Mouse (Mus musculus) T-cell, adult 66 days (primary cell): ENCODE data around the gene Krt75. TPM values are rescaled to one million over a fixed set of nuclear protein-coding genes. Genes with fewer than 3 reads are reported as not detected.

ENCODE experiments used
- total RNA-seq, 2 experiments: library from RNA; stranded (reverse); gene quantifications; 3 replicates in 1 of 2; 4 replicates in 1 of 2; pipeline ENCODE4 v1.2.4; 2023

Gene Krt75
- not detected for total RNA-seq

DNA sequence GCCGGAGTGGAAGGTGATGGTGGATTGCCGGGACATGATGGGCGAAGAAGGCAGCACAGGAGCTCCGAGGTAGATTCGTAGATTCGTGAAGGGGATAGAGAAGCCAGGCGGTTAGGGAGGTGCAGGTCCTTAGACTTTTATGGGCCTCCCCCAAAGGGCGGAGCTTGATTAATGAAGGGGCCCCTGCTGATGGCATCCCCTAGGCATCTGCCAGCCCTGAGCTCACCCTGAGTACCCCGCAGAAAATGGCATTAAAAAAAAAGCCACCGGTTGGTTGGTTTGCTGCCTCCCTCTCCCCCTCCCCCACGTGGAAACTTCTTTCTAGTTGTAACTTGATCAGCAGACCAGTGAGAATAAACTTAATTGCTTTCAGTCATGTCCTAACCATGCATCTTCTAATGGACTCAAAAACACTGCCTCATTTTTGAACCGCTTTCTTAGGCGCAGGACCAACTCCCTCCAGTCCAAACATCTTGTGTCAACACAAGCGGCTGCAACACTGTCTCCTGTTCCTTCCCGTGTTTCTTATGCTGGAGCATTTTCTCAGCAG, at the start of gene Krt75:
TSS of gene Krt75 (minus strand) at position 109 of the 550 bp plus-strand sequence.

DNA sequence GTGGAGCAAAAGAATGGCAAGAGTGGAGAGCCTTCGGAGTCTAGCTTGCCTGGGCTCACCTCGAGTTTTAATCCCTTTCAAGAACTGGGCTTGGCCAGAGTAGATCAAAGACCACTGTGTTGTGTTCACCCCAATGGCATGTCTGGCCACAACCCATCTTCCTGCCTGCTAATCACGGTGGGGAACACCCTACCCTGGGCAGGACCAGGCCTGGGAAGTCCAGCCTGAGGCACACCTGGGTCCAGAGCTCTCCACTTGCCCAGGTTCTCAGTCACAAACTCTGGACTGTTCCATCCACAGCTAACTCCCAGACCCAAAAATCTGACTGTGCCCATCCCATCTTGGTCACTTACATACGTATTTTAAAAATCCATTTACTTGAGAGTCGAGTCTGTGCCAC, 10.9 kb downstream of the Krt75 start, which contains the start of gene Krt90:
TSS of gene Krt90 (minus strand) at position 101 of the 400 bp plus-strand sequence.

DNA sequence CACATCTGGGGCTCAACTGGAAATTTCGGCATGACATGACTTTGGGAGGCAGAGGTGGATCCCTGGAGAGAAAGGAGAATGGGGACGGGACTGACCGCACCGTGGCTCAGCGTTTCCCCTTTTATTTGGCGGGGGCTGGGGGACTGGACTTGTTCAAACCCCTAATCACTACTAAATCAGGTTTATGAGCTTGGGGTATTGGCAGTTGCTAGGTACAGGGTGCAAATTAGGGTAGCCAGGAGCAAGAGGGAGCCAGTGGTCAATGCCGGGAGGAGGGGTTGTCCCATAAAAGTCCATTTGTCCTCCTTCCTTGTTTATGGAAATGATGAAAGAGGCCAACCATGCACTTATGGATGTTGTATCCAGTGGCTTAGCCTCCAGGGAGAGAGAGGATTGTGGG, 23.1 kb downstream of the Krt75 start, which contains the start of gene Krt82:
TSS of gene Krt82 (minus strand) at position 101 of the 400 bp plus-strand sequence.

DNA sequence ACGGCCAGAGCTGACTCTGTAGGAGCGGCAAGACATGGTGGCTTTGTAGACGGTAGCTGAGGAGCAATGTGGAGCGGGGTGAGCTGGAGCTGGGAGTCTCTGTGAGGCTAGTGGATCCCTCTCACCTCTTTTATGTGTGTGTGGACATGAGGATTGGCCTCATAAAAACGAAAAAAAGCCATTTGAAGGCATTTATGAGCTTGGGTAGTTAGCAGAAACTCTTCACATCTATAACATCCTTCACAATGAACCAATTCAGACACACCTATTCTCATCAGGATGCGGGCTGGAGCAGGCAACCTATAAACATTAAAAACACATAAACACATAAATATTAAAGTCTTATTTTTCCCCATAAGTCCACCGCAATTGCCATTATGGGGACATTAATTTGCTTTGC, 41.0 kb downstream of the Krt75 start, which contains the start of gene Krt84:
TSS of gene Krt84 (minus strand) at position 101 of the 400 bp plus-strand sequence.

DNA sequence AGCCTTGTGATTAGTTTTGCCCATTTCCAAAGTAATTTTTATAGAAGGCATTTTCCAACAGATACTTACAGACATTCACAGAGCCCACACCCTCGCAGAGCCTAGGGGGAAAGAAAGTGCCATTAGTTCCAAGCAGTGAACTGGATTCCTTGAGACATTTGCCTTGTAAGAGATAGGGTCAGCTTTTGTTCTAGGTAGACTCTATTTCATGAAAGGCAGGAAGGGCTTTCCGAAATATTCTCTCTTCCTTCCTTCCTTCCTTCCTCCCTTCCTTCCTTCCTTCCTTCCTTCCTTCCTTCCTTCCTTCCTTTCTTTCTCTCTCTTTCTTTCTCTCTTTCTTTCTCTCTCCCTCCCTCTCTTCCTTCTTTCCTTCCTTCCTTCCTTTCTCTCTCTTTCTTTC, 56.5 kb downstream of the Krt75 start, which contains the start of gene Gm49425:
TSS of gene Gm49425 (minus strand) at position 101 of the 400 bp plus-strand sequence.

Other genes starting within 250 kb of the Krt75 start
- gene Krt80, start 203.7 kb downstream of the Krt75 start, total RNA-seq, result not detected
- not detected for gene Krt7, start 162.9 kb downstream of the Krt75 start, total RNA-seq
- gene Krt87, start 135.1 kb downstream of the Krt75 start, total RNA-seq, result not detected
- not detected for gene Krt88, start 126.2 kb downstream of the Krt75 start, total RNA-seq
- gene Krt81, start 110.2 kb downstream of the Krt75 start, total RNA-seq, result not detected
- gene Krt86, start 100.4 kb downstream of the Krt75 start, total RNA-seq, result not detected
- under 1 TPM; 0.55 to 0.95 TPM for gene Krt83, start 82.4 kb downstream of the Krt75 start, total RNA-seq
- gene Gm49425, start 56.6 kb downstream of the Krt75 start, total RNA-seq, result not detected
- not detected for gene Krt84, start 41.1 kb downstream of the Krt75 start, total RNA-seq
- gene Krt82, start 23.2 kb downstream of the Krt75 start, total RNA-seq, result not detected
- not detected for gene Krt90, start 11.0 kb downstream of the Krt75 start, total RNA-seq
- gene Gm5414, start 54.3 kb upstream of the Krt75 start, total RNA-seq, result not detected
- not detected for gene Gm5478, start 73.5 kb upstream of the Krt75 start, total RNA-seq
- not detected for gene Krt6b, start 106.4 kb upstream of the Krt75 start, total RNA-seq
- not detected for gene Krt6a, start 120.4 kb upstream of the Krt75 start, total RNA-seq
- gene Krt5, start 139.0 kb upstream of the Krt75 start, total RNA-seq, result not detected
- gene Krt71, start 169.2 kb upstream of the Krt75 start, total RNA-seq, result not detected
- not detected for gene Krt72, start 212.6 kb upstream of the Krt75 start, total RNA-seq
- gene Krt73, start 228.4 kb upstream of the Krt75 start, total RNA-seq, result not detected
- not detected for gene Krt2, start 244.3 kb upstream of the Krt75 start, total RNA-seq